Mouse (Mus musculus): Measurements from ENCODE around the gene Gpr180. TPM values are rescaled to one million over a fixed set of nuclear protein-coding genes. Genes with fewer than 3 reads are reported as not detected.

Gene Gpr180
- polyA plus RNA-seq, 1 experiment = not detected

GRCm38 (mm10) chr14:118124129-118124528 lies 12.8 kb upstream of the Gpr180 start:
- H3K4me1 ChIP-seq (ENCODE audit: control insufficient read depth, insufficient read depth, low read length) = no peaks in the 10 kb centered on the region
- WGBS = 80% methylated on average over 5 of the region's 5 CpGs
- H3K27ac ChIP-seq (ENCODE audit: insufficient read depth, low read depth, low read length) = no peak overlapping the region
- no peak overlapping the region for H3K4me3 ChIP-seq (ENCODE audit: insufficient read depth, low read depth, low read length)
- TF ChIP-seq POLR2A (IDR thresholded peaks at IDR 0.05; ENCODE audit: insufficient read depth, low read depth, low read length) (no peak), CTCF (IDR thresholded peaks at IDR 0.05; ENCODE audit: insufficient read depth, low read depth, low read length) (no peak)

- no peaks in the 10 kb centered on the region for H3K4me1 ChIP-seq (ENCODE audit: control insufficient read depth, insufficient read depth, low read length)
- WGBS = 86% methylated on average over 4 of the region's 4 CpGs
- TF ChIP-seq CTCF (IDR thresholded peaks at IDR 0.05; ENCODE audit: insufficient read depth, low read depth, low read length) = no peak
- TF ChIP-seq POLR2A (IDR thresholded peaks at IDR 0.05; ENCODE audit: insufficient read depth, low read depth, low read length) = no peak
- no peak overlapping the region for H3K4me3 ChIP-seq (ENCODE audit: insufficient read depth, low read depth, low read length)
- no peak overlapping the region for H3K27ac ChIP-seq (ENCODE audit: insufficient read depth, low read depth, low read length)
Observed at GRCm38 (mm10) chr14:118124771-118125170, 12.2 kb upstream of the Gpr180 start.

GRCm38 (mm10) chr14:118126301-118126700 lies 10.7 kb upstream of the Gpr180 start:
- TF ChIP-seq POLR2A (IDR thresholded peaks at IDR 0.05; ENCODE audit: insufficient read depth, low read depth, low read length) (no peak), CTCF (IDR thresholded peaks at IDR 0.05; ENCODE audit: insufficient read depth, low read depth, low read length) (no peak)
- H3K4me1 ChIP-seq (ENCODE audit: control insufficient read depth, insufficient read depth, low read length) = no peaks in the 10 kb centered on the region; the same call in 1 of the 2 replicates
- WGBS = 88% methylated on average over 5 of the region's 5 CpGs
- no peak overlapping the region for H3K4me3 ChIP-seq (ENCODE audit: insufficient read depth, low read depth, low read length)
- no peak overlapping the region for H3K27ac ChIP-seq (ENCODE audit: insufficient read depth, low read depth, low read length)

- H3K4me3 ChIP-seq (ENCODE audit: insufficient read depth, low read depth, low read length) = no peak overlapping the region
- no peak overlapping the region for H3K27ac ChIP-seq (ENCODE audit: insufficient read depth, low read depth, low read length)
- peaks cover 2% of the 10 kb centered on the region for H3K4me1 ChIP-seq (ENCODE audit: control insufficient read depth, insufficient read depth, low read length)
- TF ChIP-seq CTCF (IDR thresholded peaks at IDR 0.05; ENCODE audit: insufficient read depth, low read depth, low read length) (no peak), POLR2A (IDR thresholded peaks at IDR 0.05; ENCODE audit: insufficient read depth, low read depth, low read length) (no peak)
- WGBS = 79% methylated on average over 7 of the region's 7 CpGs
Observed at GRCm38 (mm10) chr14:118131472-118131871, 5.5 kb upstream of the Gpr180 start.

GRCm38 (mm10) chr14:118131931-118132641 lies 4.9 kb upstream of the Gpr180 start:
- Histone ChIP-seq H3K4me1 (ENCODE audit: control insufficient read depth, insufficient read depth, low read length) (peaks cover 2% of the 10 kb centered on the region), H3K4me3 (ENCODE audit: insufficient read depth, low read depth, low read length) (peak overlapping the region; percentile 90), H3K27ac (ENCODE audit: insufficient read depth, low read depth, low read length) (peak overlapping the region; percentile 49)
- no peak for TF ChIP-seq CTCF (IDR thresholded peaks at IDR 0.05; ENCODE audit: insufficient read depth, low read depth, low read length)
- TF ChIP-seq POLR2A (IDR thresholded peaks at IDR 0.05; ENCODE audit: insufficient read depth, low read depth, low read length) = no peak
- 7% methylated on average over 21 of the region's 21 CpGs for WGBS

GRCm38 (mm10) chr14:118132642-118132977 lies 4.3 kb upstream of the Gpr180 start, which contains the start of gene Tgds:
Tgds (minus strand) TSS chr14:118132755.
- under 1% methylated on average over 28 of the region's 28 CpGs for WGBS
- Histone ChIP-seq H3K4me1 (ENCODE audit: control insufficient read depth, insufficient read depth, low read length) (peaks cover 2% of the 10 kb centered on the region), H3K4me3 (ENCODE audit: insufficient read depth, low read depth, low read length) (peak within 1 kb of the TSS; percentile 90), H3K27ac (ENCODE audit: insufficient read depth, low read depth, low read length) (peak within 1 kb of the TSS; percentile 49)
- TF ChIP-seq CTCF (IDR thresholded peaks at IDR 0.05; ENCODE audit: insufficient read depth, low read depth, low read length) = no peak
- peak; percentile 98 for TF ChIP-seq POLR2A (IDR thresholded peaks at IDR 0.05; ENCODE audit: insufficient read depth, low read depth, low read length)

GRCm38 (mm10) chr14:118137487-118137886 lies 529 bp downstream of the Gpr180 start:
- TF ChIP-seq CTCF (IDR thresholded peaks at IDR 0.05; ENCODE audit: insufficient read depth, low read depth, low read length) = no peak
- TF ChIP-seq POLR2A (IDR thresholded peaks at IDR 0.05; ENCODE audit: insufficient read depth, low read depth, low read length) = no peak
- H3K4me1 ChIP-seq (ENCODE audit: control insufficient read depth, insufficient read depth, low read length) = no peaks in the 10 kb centered on the region

GRCm38 (mm10) chr14:118142283-118142682 lies 5.3 kb downstream of the Gpr180 start:
- no peaks in the 10 kb centered on the region for H3K4me1 ChIP-seq (ENCODE audit: control insufficient read depth, insufficient read depth, low read length)
- TF ChIP-seq CTCF (IDR thresholded peaks at IDR 0.05; ENCODE audit: insufficient read depth, low read depth, low read length) (no peak), POLR2A (IDR thresholded peaks at IDR 0.05; ENCODE audit: insufficient read depth, low read depth, low read length) (no peak)
- WGBS = 91% methylated on average over 5 of the region's 5 CpGs
- no peak overlapping the region for H3K27ac ChIP-seq (ENCODE audit: insufficient read depth, low read depth, low read length)
- no peak overlapping the region for H3K4me3 ChIP-seq (ENCODE audit: insufficient read depth, low read depth, low read length)

More at GRCm38 (mm10) chr14:118137487-118137886, 529 bp downstream of the Gpr180 start:
- no peak overlapping the region for H3K27ac ChIP-seq (ENCODE audit: insufficient read depth, low read depth, low read length)
- peak overlapping the region; percentile 83 for H3K4me3 ChIP-seq (ENCODE audit: insufficient read depth, low read depth, low read length)
- under 1% methylated on average over 13 of the region's 13 CpGs for whole genome bisulfite sequencing

- 96% methylated on average over 13 of the region's 13 CpGs for WGBS
- TF ChIP-seq POLR2A (IDR thresholded peaks at IDR 0.05; ENCODE audit: insufficient read depth, low read depth, low read length) (no peak), CTCF (IDR thresholded peaks at IDR 0.05; ENCODE audit: insufficient read depth, low read depth, low read length) (no peak)
- H3K4me1 ChIP-seq (ENCODE audit: control insufficient read depth, insufficient read depth, low read length) = no peaks in the 10 kb centered on the region
- H3K27ac ChIP-seq (ENCODE audit: insufficient read depth, low read depth, low read length) = no peak overlapping the region
- no peak overlapping the region for H3K4me3 ChIP-seq (ENCODE audit: insufficient read depth, low read depth, low read length)
Observed at GRCm38 (mm10) chr14:118148046-118148445, 11.1 kb downstream of the Gpr180 start.
